In the genomic region with DNA sequence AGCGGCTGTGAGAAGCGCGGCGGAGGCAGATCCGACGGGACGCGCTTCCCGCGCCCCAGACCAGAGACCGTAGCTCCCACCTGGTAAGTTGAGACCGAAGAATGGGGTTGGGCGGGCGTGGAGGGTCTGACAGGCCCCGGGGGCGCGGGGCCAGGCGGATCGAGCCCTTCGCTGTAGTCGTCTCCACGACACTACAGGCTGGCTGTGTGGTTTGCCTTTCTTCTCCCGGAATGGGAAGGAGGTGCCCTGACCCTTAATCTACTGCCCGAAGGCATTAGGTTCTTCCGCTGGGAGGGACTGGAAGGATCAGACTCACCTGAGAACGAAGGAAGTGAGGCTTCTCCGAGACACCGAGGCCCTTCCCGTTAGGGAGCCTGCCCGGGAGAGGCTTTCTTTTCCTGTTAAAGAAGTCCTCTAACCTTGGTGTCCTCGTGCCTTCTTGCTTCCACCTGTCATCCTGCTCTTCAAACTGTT, we compare ENCODE assay signal across 8 mouse cellular contexts. TPM values are rescaled to one million over a fixed set of nuclear protein-coding genes. Genes with fewer than 3 reads are reported as not detected.
DNase-seq lines count a peak whose midpoint lies in the region; ATAC-seq and TF ChIP-seq lines count a peak whose summit lies in the region.

No protein-coding gene starts in this region.

- H3K9ac ChIP-seq in heart, embryonic 15.5 days: peak overlapping the region; percentile 92
- H3K9ac ChIP-seq in ES-Bruce4 (ENCODE audit: low read depth, poor library complexity, severe bottlenecking): peak overlapping the region; percentile 74
- H3K9ac ChIP-seq in forebrain, embryonic 11.5 days (ENCODE audit: low read length): peak overlapping the region; percentile 96
- peak overlapping the region; percentile 94 for H3K9ac ChIP-seq in liver, adult 2 months (ENCODE audit: low read depth, low read length)
- peak overlapping the region; percentile 93 for H3K9ac ChIP-seq in stomach, embryonic 16.5 days (ENCODE audit: low read length)

- no peak for DNase-seq in heart, postnatal 25 days (ENCODE audit: low spot score)
- no peak for DNase-seq in forebrain, embryonic 11.5 days (ENCODE audit: low spot score)
- DNase-seq in liver, adult 2 months (ENCODE audit: extremely low read depth, low read depth, low spot score): peak; percentile 29
- no peak for DNase-seq in left cerebral cortex, postnatal 10 days (ENCODE audit: extremely low spot score in 1 of 2, low spot score in 2 of 2)
- DNase-seq in left cerebral cortex, adult 8-10 months (ENCODE audit: low spot score in 2 of 2): no peak

- peaks cover 19% of the 10 kb centered on the region for H3K4me1 ChIP-seq in heart, embryonic 15.5 days (replicated peaks)
- peaks cover 3% of the 10 kb centered on the region for H3K4me1 ChIP-seq in ES-Bruce4 (ENCODE audit: control insufficient read depth, insufficient read depth, low read length)
- peaks cover 7% of the 10 kb centered on the region for H3K4me1 ChIP-seq in forebrain, embryonic 11.5 days (replicated peaks; ENCODE audit: control insufficient read depth, insufficient read depth, low read length)
- H3K4me1 ChIP-seq in liver, adult 2 months (ENCODE audit: control insufficient read depth, insufficient read depth, low read length): peaks cover 9% of the 10 kb centered on the region; the same call in 1 of the 2 replicates
- peaks cover 18% of the 10 kb centered on the region for H3K4me1 ChIP-seq in stomach, embryonic 16.5 days (ENCODE audit: control insufficient read depth, insufficient read depth, low read length)

- WGBS in heart, embryonic 15.5 days: under 1% methylated on average over 31 of the region's 31 CpGs
- WGBS in forebrain, embryonic 11.5 days: 0% methylated on average over 27 of the region's 31 CpGs
- WGBS in liver, adult 2 months: under 1% methylated on average over 31 of the region's 31 CpGs
- WGBS in stomach, embryonic 16.5 days: under 1% methylated on average over 27 of the region's 31 CpGs

- peak overlapping the region; percentile 88 for H3K4me2 ChIP-seq in heart, embryonic 15.5 days
- peak overlapping the region; percentile 61 for H3K4me2 ChIP-seq in forebrain, embryonic 11.5 days (ENCODE audit: low read depth, low read length, severe bottlenecking)
- peak overlapping the region; percentile 90 for H3K4me2 ChIP-seq in stomach, embryonic 16.5 days (ENCODE audit: low read depth, low read length)

- intact Hi-C loops in heart, postnatal 25 days (cut with DNase I): loop anchor here (1.0 to 5.0 kb wide), 2 partner anchors 124 to 211 kb away; partner anchors contain the start of gene Spty2d1
- intact Hi-C loops in left cerebral cortex, postnatal 10 days (cut with DNase I): no loop called here

- no peak for TF ChIP-seq EP300 in ES-Bruce4 (IDR thresholded peaks at IDR 0.05; ENCODE audit: insufficient read depth, low read depth, low read length)

- H3K36me3 ChIP-seq in heart, embryonic 15.5 days: peaks cover 3% of the 10 kb centered on the region; the same call in 1 of the 2 replicates
- peaks cover 10% of the 10 kb centered on the region for H3K36me3 ChIP-seq in ES-Bruce4 (ENCODE audit: control insufficient read depth, insufficient read depth, low read length, poor library complexity, severe bottlenecking)
- no peaks in the 10 kb centered on the region; the same call in 1 of the 2 replicates for H3K36me3 ChIP-seq in forebrain, embryonic 11.5 days (ENCODE audit: control insufficient read depth, insufficient read depth, low read length)
- H3K36me3 ChIP-seq in liver, adult 2 months (ENCODE audit: control insufficient read depth, insufficient read depth, low read length): peaks cover 6% of the 10 kb centered on the region; the same call in 1 of the 2 replicates
- no peaks in the 10 kb centered on the region for H3K36me3 ChIP-seq in stomach, embryonic 16.5 days (ENCODE audit: control insufficient read depth, insufficient read depth, low read length)

- H3K9me3 ChIP-seq in heart, embryonic 15.5 days (replicated peaks): no peaks in the 10 kb centered on the region
- H3K9me3 ChIP-seq in ES-Bruce4 (replicated peaks; ENCODE audit: control insufficient read depth, insufficient read depth, low read length, poor library complexity, severe bottlenecking): no peaks in the 10 kb centered on the region
- H3K9me3 ChIP-seq in forebrain, embryonic 11.5 days (ENCODE audit: control insufficient read depth, low read length): no peaks in the 10 kb centered on the region
- H3K9me3 ChIP-seq in stomach, embryonic 16.5 days (replicated peaks; ENCODE audit: control insufficient read depth, low read length): no peaks in the 10 kb centered on the region

- H3K27ac ChIP-seq in heart, embryonic 15.5 days: peak overlapping the region; percentile 90
- no peak overlapping the region for H3K27ac ChIP-seq in ES-Bruce4 (ENCODE audit: insufficient read depth, low read length)
- H3K27ac ChIP-seq in forebrain, embryonic 11.5 days (ENCODE audit: low read depth, low read length): no peak overlapping the region
- H3K27ac ChIP-seq in liver, adult 2 months (replicated peaks; ENCODE audit: insufficient read depth, low read depth, low read length): peak overlapping the region; percentile 56
- no peak overlapping the region for H3K27ac ChIP-seq in stomach, embryonic 16.5 days (ENCODE audit: low read length)

- peaks cover 16% of the 10 kb centered on the region for H3K79me2 ChIP-seq in liver, adult 2 months (ENCODE audit: control insufficient read depth, insufficient read depth, low read length)

- peak overlapping the region; percentile 84 for H3K4me3 ChIP-seq in heart, embryonic 15.5 days
- peak overlapping the region; percentile 85 for H3K4me3 ChIP-seq in ES-Bruce4 (ENCODE audit: low read depth, low read length)
- H3K4me3 ChIP-seq in forebrain, embryonic 11.5 days (ENCODE audit: low read depth, low read length): peak overlapping the region; percentile 92
- peak overlapping the region; percentile 91 for H3K4me3 ChIP-seq in liver, adult 2 months (ENCODE audit: insufficient read depth, low read depth, low read length)
- H3K4me3 ChIP-seq in stomach, embryonic 16.5 days (replicated peaks; ENCODE audit: low read length): peak overlapping the region; percentile 86

- no peak for TF ChIP-seq CTCF in ES-Bruce4 (IDR thresholded peaks at IDR 0.05; ENCODE audit: low read depth, low read length)
- no peak for TF ChIP-seq CTCF in liver, adult 2 months (IDR thresholded peaks at IDR 0.05; ENCODE audit: low read depth, low read length)

- no peaks in the 10 kb centered on the region for H3K27me3 ChIP-seq in heart, embryonic 15.5 days
- H3K27me3 ChIP-seq in ES-Bruce4 (ENCODE audit: control insufficient read depth, insufficient read depth, low read length, poor library complexity, severe bottlenecking): no peaks in the 10 kb centered on the region
- no peaks in the 10 kb centered on the region for H3K27me3 ChIP-seq in forebrain, embryonic 11.5 days (ENCODE audit: control insufficient read depth, insufficient read depth, low read length)
- H3K27me3 ChIP-seq in liver, adult 2 months (ENCODE audit: control insufficient read depth, insufficient read depth, low read length): no peaks in the 10 kb centered on the region
- H3K27me3 ChIP-seq in stomach, embryonic 16.5 days (ENCODE audit: control insufficient read depth, insufficient read depth, low read length): no peaks in the 10 kb centered on the region

- peak; percentile 17; the same call in 1 of the 2 replicates for ATAC-seq in heart, embryonic 15.5 days (replicated peaks; ENCODE audit: insufficient number of reproducible peaks, insufficient read depth, low FRiP score, low read depth)
- peak; percentile 72; the same call in 1 of the 2 replicates for ATAC-seq in forebrain, embryonic 11.5 days (replicated peaks; ENCODE audit: low FRiP score)
- ATAC-seq in stomach, embryonic 16.5 days (ENCODE audit: insufficient read depth, low FRiP score): peak; percentile 4; the same call in 1 of the 2 replicates

- TF ChIP-seq POLR2A in ES-Bruce4 (IDR thresholded peaks at IDR 0.05; ENCODE audit: insufficient read depth, low read length): no peak
- no peak for TF ChIP-seq POLR2A in liver, adult 2 months (IDR thresholded peaks at IDR 0.05; ENCODE audit: extremely low read depth, insufficient read depth, low read length)

RNA-seq across cellular contexts. Expression of gene Gtf2h1, which starts 0.3 kb away (rescaled TPM):
- 28.3 and 28.8 TPM in 2 replicates for polyA plus RNA-seq in heart, embryonic 15.5 days (2015; fragmentation: Nextera tagmentation; extraction: Ambion mirVana)
- total RNA-seq in heart, postnatal 25 days (2021): 10 to 100 TPM; 15.7 to 16.9 TPM
- 68.4 and 81.9 TPM in 2 replicates for polyA plus RNA-seq in ES-Bruce4 (2011; ENCODE audit: insufficient read depth, insufficient read length, low read depth, missing spikeins)
- 53.9 and 56.2 TPM in 2 replicates for polyA plus RNA-seq in forebrain, embryonic 11.5 days (2014; fragmentation: Nextera tagmentation; extraction: Ambion mirVana)
- total RNA-seq in liver, adult 2 months (2014; rRNA removed): 30.9 and 33.2 TPM in 2 replicates
- polyA plus RNA-seq in liver, adult 2 months (2012; rRNA removed): 6.3 and 6.7 TPM in 2 replicates
- 50.0 and 51.6 TPM in 2 replicates for polyA plus RNA-seq in stomach, embryonic 16.5 days (2015; fragmentation: Nextera tagmentation; extraction: Ambion mirVana)
- total RNA-seq in left cerebral cortex, postnatal 10 days (2021): 10 to 100 TPM; 38.4 to 40.8 TPM
- 10 to 100 TPM; 35.7 to 41.7 (median 37.8) TPM for total RNA-seq in left cerebral cortex, adult 8-10 months (2022)

RNA-seq across cellular contexts. Expression of gene Hps5, which starts 0.4 kb away (rescaled TPM):
- polyA plus RNA-seq in heart, embryonic 15.5 days (2015; fragmentation: Nextera tagmentation; extraction: Ambion mirVana): 9.5 and 13.6 TPM in 2 replicates
- 10 to 100 TPM in 1 of 2 experiments, 1 to 10 TPM in 1; 8.6 to 10.5 TPM for total RNA-seq in heart, postnatal 25 days (2021)
- 14.8 and 20.3 TPM in 2 replicates for polyA plus RNA-seq in ES-Bruce4 (2011; ENCODE audit: insufficient read depth, insufficient read length, low read depth, missing spikeins)
- polyA plus RNA-seq in forebrain, embryonic 11.5 days (2014; fragmentation: Nextera tagmentation; extraction: Ambion mirVana): 18.3 and 23.7 TPM in 2 replicates
- 11.3 and 11.8 TPM in 2 replicates for total RNA-seq in liver, adult 2 months (2014; rRNA removed)
- polyA plus RNA-seq in liver, adult 2 months (2012; rRNA removed): 7.3 and 9.0 TPM in 2 replicates
- 20.5 and 23.4 TPM in 2 replicates for polyA plus RNA-seq in stomach, embryonic 16.5 days (2015; fragmentation: Nextera tagmentation; extraction: Ambion mirVana)
- 10 to 100 TPM; 13.8 to 14.7 TPM for total RNA-seq in left cerebral cortex, postnatal 10 days (2021)
- 10 to 100 TPM; 13.8 to 19.3 (median 16.5) TPM for total RNA-seq in left cerebral cortex, adult 8-10 months (2022)

RNA-seq across cellular contexts. Expression of gene Saa2, which starts 44.7 kb away (rescaled TPM):
- polyA plus RNA-seq in heart, embryonic 15.5 days (2015; fragmentation: Nextera tagmentation; extraction: Ambion mirVana): not detected in 2 replicates
- not detected for total RNA-seq in heart, postnatal 25 days (2021)
- not detected in 2 replicates for polyA plus RNA-seq in ES-Bruce4 (2011; ENCODE audit: insufficient read depth, insufficient read length, low read depth, missing spikeins)
- polyA plus RNA-seq in forebrain, embryonic 11.5 days (2014; fragmentation: Nextera tagmentation; extraction: Ambion mirVana): not detected in 2 replicates
- 16.0 and 25.5 TPM in 2 replicates for total RNA-seq in liver, adult 2 months (2014; rRNA removed)
- 12.5 and 13.3 TPM in 2 replicates for polyA plus RNA-seq in liver, adult 2 months (2012; rRNA removed)
- not detected in 2 replicates for polyA plus RNA-seq in stomach, embryonic 16.5 days (2015; fragmentation: Nextera tagmentation; extraction: Ambion mirVana)
- total RNA-seq in left cerebral cortex, postnatal 10 days (2021): not detected
- not detected for total RNA-seq in left cerebral cortex, adult 8-10 months (2022)

RNA-seq across cellular contexts. Expression of gene Ldha, which starts 45.0 kb away (rescaled TPM):
- 2,657 and 2,686 TPM in 2 replicates for polyA plus RNA-seq in heart, embryonic 15.5 days (2015; fragmentation: Nextera tagmentation; extraction: Ambion mirVana)
- total RNA-seq in heart, postnatal 25 days (2021): 100 to 1,000 TPM; 799 to 856 TPM
- 626 and 671 TPM in 2 replicates for polyA plus RNA-seq in ES-Bruce4 (2011; ENCODE audit: insufficient read depth, insufficient read length, low read depth, missing spikeins)
- polyA plus RNA-seq in forebrain, embryonic 11.5 days (2014; fragmentation: Nextera tagmentation; extraction: Ambion mirVana): 2,020 and 2,118 TPM in 2 replicates
- 442 and 520 TPM in 2 replicates for total RNA-seq in liver, adult 2 months (2014; rRNA removed)
- polyA plus RNA-seq in liver, adult 2 months (2012; rRNA removed): 594 and 718 TPM in 2 replicates
- polyA plus RNA-seq in stomach, embryonic 16.5 days (2015; fragmentation: Nextera tagmentation; extraction: Ambion mirVana): 1,904 and 2,036 TPM in 2 replicates
- 100 to 1,000 TPM; 495 to 502 TPM for total RNA-seq in left cerebral cortex, postnatal 10 days (2021)
- total RNA-seq in left cerebral cortex, adult 8-10 months (2022): 100 to 1,000 TPM; 313 to 352 (median 334) TPM

RNA-seq across cellular contexts. Expression of gene Saa1, which starts 53.5 kb away (rescaled TPM):
- polyA plus RNA-seq in heart, embryonic 15.5 days (2015; fragmentation: Nextera tagmentation; extraction: Ambion mirVana): not detected in 2 replicates
- total RNA-seq in heart, postnatal 25 days (2021): not detected
- not detected in 2 replicates for polyA plus RNA-seq in ES-Bruce4 (2011; ENCODE audit: insufficient read depth, insufficient read length, low read depth, missing spikeins)
- polyA plus RNA-seq in forebrain, embryonic 11.5 days (2014; fragmentation: Nextera tagmentation; extraction: Ambion mirVana): not detected in 2 replicates
- 18.9 and 23.7 TPM in 2 replicates for total RNA-seq in liver, adult 2 months (2014; rRNA removed)
- polyA plus RNA-seq in liver, adult 2 months (2012; rRNA removed): 22.0 and 30.0 TPM in 2 replicates
- 0.48 TPM in 1 of 2 replicates, not detected in the other for polyA plus RNA-seq in stomach, embryonic 16.5 days (2015; fragmentation: Nextera tagmentation; extraction: Ambion mirVana)
- total RNA-seq in left cerebral cortex, postnatal 10 days (2021): not detected
- total RNA-seq in left cerebral cortex, adult 8-10 months (2022): not detected

Comparison
In these comparisons a context has a peak if more than half of its experiments do, and no peak if none do; other contexts are left out.
1. ATAC-seq: peak in every context shown above with its lines; median percentile 72 in forebrain, embryonic 11.5 days; 17 in heart, embryonic 15.5 days; 4 in stomach, embryonic 16.5 days.
2. H3K27ac ChIP-seq: peak in heart, embryonic 15.5 days (single experiment) and liver, adult 2 months (single experiment); none in ES-Bruce4 (single experiment), forebrain, embryonic 11.5 days (single experiment) and stomach, embryonic 16.5 days (single experiment).
3. RNA of gene Saa2, which starts 44.7 kb away (polyA plus RNA-seq): 12.5 to 13.3 TPM in liver, adult 2 months; not detected in stomach, embryonic 16.5 days, not detected in heart, embryonic 15.5 days, not detected in ES-Bruce4 and not detected in forebrain, embryonic 11.5 days; every median in the first group is over 10 times any median in the second.
4. Peak in every context shown above with its lines, with median percentiles within 50 percentile points of each other: H3K4me2 ChIP-seq, H3K4me3 ChIP-seq and H3K9ac ChIP-seq.